Mouse (Mus musculus): ENCODE results near the gene Traf7.

The Traf7 gene

GRCm38 (mm10) chr17:24506332-24507070, 21.2 kb downstream of the Traf7 start:
- no peak for DNase-seq (ENCODE audit: low spot score in 2 of 2)

GRCm38 (mm10) chr17:24505286-24505955, 22.3 kb downstream of the Traf7 start:
- DNase-seq (ENCODE audit: low spot score in 2 of 2), result no peak

DNA sequence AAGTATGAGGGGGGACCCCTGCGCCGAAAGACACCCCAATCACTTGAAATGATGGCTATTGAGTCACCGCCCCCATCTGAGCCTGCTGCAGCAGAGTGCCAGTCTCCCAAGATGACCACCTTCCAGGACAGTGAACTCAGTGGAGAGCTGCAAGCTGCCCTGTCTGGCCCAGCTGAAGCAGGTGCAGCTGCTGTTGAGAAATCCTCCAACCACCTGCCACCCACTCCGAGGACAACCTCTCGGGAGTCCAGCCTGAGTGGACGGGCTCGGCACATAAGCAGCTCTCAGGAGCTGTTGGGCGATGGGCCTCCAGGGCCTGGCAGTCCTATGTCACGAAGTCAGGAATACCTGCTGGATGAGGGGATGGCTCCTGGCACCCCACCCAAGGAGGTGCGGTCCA, 23.7 kb downstream of the Traf7 start:
- no peak for DNase-seq (ENCODE audit: low spot score in 2 of 2)

DNA sequence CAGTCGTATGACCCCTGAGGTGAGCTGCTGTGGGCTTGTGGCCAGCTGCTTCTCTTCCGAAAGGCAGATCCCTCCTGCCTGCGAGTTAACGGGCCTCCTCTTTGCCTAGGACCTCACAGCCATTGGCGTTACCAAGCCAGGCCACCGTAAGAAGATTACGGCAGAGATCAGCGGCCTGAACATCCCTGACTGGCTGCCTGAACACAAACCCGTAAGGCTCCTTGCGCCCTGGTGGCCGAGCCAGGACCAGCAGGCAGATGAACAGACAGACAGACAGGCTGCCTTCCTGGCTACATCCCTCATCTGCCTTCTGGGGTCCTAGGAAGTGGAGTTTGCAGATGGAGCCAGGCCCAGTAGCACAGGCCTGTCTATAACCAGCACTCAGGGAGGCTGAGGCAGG, 25.5 kb downstream of the Traf7 start:
- no peak for DNase-seq (ENCODE audit: low spot score in 2 of 2)

DNA sequence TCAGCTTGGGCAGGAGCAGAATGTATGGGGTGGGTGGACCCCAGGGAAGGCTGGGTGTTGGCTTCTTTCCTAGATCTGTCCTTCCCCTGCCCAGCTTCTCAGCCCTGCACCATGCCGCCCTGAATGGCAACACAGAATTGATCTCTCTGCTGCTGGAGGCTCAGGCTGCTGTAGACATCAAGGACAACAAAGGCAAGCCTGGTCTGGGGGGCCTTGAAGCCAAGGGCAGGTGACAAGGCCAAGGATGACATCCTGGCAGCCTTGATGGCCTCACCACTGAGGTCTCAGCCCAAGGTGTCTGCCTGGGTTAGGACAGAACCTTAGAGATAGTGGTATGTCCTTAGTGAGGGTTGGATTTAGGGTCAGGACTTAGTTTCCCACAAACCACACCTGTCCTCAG, 31.7 kb downstream of the Traf7 start:
- no peak for DNase-seq (ENCODE audit: low spot score in 2 of 2)

- DNase-seq (ENCODE audit: low spot score in 2 of 2), result no peak
These were observed 32.3 kb downstream of the Traf7 start for GRCm38 (mm10) chr17:24495443-24495842.

GRCm38 (mm10) chr17:24494627-24495335, 33.0 kb downstream of the Traf7 start:
- DNase-seq (ENCODE audit: low spot score in 2 of 2), result peak in 1 of 2 experiments; percentile 57

DNA sequence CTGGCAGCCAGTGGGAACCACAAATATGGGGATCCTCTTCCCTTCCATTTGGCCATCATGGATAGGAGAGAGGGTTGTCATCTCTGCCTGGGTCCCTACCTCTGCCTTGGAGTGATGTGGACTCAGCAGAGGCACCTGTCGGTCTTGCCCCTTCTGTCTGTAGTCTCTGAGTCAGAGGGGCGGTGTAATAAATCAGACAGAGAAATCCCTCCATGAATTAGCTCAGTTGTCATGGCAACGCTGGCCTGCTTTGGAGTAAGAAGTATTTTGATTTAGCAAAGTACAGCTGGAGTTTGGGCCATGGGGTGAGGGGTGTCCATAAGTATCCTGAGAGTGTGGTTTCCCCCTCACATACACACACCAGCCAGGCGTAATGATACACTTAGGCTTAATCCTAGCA, 37.3 kb downstream of the Traf7 start:
- no peak for DNase-seq (ENCODE audit: low spot score in 2 of 2)

DNA sequence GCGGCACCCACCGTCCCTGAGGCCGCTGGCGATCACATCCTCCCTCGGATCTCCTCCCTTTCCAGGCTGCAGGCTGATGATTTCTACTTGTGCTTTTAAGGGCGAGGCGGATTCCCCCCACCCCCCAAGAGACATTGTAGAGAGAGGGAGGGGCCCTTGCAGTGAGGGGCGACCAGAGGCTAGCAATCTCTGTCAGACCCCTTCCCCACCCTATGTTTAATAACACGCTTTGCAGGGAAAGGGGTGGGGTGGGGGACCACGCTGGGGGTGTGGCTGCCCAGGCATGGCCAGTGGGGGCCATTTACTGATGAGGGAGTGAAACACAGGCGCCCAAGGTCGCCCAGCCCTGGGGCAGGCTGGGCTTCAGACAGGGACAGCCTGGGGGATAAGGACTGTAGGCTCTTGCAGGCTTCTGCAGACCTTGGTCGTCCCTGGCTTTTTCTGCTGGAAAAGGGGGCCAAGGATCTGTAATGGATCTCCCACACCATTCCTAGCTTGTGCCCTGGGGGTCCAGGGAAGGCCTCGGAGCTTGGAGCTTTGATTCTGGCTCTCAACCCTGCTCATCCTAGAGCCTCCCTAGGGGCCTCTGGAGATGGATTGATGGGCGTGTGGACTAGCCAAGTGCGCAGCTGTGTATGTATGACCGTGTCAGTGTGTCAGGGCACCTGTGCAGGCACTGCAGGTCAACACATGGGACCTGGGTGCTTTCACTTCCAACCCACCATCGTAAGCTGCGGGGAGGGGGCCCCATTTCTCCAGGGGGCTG, 38.3 kb downstream of the Traf7 start:
- no peak for DNase-seq (ENCODE audit: low spot score in 2 of 2)

DNA sequence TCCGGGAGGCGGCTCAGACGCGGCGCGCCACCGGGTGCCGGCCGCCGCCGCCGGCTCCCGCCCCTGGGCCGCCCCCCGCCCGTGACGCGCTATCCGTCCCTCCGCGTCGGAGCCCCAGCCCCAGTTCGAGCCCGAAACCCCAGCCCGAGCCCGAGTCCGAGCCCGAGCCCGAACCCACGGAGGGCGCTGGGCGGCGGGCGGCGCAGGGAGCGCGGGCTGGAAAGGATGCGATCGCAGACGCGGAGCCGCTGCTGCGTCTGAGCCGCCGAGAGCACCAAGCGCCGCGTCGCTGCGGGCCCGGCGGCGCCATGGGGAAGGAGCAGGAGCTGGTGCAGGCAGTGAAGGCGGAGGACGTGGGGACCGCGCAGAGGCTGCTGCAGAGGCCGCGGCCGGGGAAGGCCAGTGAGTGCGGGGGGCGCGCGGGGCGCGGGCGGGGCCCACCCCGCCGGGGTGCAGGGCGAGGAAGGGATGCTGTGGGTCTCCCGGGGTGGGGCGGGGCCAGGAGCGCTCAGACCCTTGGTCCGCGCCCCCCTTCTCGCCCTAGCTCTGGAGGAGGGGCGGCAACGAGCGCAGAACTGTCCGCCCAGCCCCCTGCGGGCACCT, 39.0 kb downstream of the Traf7 start:
- DNase-seq (ENCODE audit: low spot score in 2 of 2), result peak in 1 of 2 experiments; percentile 29

GRCm38 (mm10) chr17:24488186-24488661, 39.5 kb downstream of the Traf7 start, which contains the start of gene Caskin1:
Gene Caskin1, plus strand, starts transcription at chr17:24488601.
- DNase-seq (ENCODE audit: low spot score in 2 of 2), result no peak

GRCm38 (mm10) chr17:24485090-24485860, 42.5 kb downstream of the Traf7 start:
- DNase-seq (ENCODE audit: low spot score in 2 of 2), result peak; percentile 20 to 36

DNA sequence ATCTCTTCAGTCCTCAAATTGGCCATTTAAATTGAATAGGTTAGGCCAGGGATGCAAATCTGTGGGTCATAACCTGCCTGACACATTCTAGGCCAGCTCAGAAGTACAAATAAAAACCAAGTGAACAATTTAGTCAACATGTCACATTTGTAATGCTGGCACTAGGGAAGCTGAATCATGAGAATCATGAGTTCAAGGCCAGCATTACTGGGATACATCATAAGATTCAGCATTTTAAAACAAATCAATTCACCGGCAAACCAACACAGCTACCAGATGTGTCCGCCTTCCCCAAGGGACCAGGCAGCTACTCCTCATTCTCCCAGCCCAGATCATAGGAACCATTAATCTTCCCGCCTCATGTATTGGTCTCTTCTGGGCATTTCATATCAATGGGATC, 44.2 kb downstream of the Traf7 start:
- no peak for DNase-seq (ENCODE audit: low spot score in 2 of 2)

DNA sequence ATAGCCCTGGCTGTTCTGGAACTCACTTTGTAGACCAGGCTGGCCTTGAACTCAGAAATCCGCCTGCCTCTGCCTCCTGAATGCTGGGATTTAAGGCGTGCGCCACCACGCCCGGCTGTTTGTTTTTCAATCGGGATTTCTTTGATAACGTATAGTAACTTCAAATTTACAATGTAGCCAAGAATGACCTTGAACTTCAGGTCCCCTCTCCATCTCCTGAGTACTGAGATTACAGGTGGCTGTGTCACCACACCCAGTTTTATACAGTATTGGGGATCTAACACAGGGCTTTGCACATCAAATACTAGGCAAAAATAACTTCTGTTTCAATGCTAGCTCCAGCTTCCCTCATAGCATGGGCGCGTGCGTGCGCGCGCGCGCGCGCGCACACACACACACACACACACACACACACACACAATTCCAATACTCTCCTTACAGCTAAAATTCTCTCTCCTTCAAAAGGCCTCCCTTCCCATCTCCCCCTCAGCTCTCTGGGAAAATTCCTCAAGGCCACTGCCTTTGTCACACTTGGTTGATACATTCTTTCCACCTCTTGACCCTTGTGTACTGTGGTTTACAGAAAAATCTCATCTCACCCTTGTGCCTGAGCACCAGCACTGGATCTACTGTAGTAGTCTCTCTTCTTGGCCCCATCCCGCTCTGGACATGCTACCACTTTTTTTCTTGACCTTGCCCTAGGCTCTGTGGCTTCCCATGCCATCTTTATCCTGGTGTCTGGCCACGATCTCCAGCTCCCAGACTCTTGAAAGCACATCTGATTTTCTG, 46.5 kb downstream of the Traf7 start:
- no peak for DNase-seq (ENCODE audit: low spot score in 2 of 2)

GRCm38 (mm10) chr17:24480201-24480826, 47.4 kb downstream of the Traf7 start:
- DNase-seq (ENCODE audit: low spot score in 2 of 2), result no peak

DNA sequence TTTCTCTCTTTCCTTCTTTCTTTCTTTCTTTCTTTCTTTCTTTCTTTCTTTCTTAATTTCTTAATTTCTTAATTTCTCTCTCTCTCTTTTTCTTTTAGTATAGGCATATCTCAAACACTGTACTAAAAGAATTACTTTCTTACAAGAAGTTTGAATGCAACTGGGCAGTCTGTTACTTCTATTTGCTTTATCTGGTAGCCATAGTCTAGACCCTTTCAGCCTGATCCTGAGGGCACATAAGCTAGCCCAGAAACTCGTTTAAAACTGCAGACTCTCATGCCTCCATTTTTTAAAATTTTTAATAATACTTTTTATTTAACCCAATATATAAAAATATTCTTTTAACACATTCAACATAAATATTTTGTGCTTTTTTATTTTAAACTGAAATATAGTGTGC, 48.3 kb downstream of the Traf7 start:
- no peak for DNase-seq (ENCODE audit: low spot score in 2 of 2)

DNA sequence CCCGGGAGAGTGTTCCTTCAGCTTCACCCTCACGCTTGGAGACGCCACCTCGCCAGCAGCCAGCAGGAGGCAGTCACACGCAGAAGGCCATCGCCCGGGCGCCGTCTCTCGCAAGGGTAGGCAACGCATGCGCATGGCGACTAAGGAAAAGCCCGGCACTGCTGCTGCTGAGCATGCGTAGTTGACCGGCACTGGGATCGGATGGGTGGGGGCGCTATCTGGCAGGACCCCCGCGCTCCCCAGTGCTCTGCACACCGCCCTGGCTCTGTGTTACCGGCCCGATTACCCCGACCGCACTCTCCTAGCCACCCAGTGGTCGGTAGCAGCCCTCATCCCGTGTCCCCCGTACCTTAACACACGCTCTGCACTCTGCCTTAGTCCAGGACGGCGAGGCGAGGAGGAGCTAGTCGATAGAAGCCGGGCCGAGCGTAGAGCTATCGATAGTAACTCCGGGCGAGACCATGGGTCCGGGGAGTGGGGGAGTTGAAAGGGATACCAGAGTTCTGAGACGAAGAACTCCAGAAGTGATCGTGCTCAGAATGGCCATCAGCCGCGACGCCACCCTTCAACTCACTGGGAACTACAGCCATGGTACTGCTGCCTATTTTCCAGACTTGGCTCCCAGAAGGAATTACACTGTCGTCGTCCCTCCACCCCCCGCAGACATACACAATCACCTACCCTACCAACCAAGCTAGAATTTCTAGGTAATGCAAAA, 48.9 kb downstream of the Traf7 start, which contains the start of gene Mlst8:
Gene Mlst8, minus strand, starts transcription at position 416 of the 718 bp plus-strand sequence.
- peak; percentile 92 to 98 for DNase-seq (ENCODE audit: low spot score in 2 of 2)

DNA sequence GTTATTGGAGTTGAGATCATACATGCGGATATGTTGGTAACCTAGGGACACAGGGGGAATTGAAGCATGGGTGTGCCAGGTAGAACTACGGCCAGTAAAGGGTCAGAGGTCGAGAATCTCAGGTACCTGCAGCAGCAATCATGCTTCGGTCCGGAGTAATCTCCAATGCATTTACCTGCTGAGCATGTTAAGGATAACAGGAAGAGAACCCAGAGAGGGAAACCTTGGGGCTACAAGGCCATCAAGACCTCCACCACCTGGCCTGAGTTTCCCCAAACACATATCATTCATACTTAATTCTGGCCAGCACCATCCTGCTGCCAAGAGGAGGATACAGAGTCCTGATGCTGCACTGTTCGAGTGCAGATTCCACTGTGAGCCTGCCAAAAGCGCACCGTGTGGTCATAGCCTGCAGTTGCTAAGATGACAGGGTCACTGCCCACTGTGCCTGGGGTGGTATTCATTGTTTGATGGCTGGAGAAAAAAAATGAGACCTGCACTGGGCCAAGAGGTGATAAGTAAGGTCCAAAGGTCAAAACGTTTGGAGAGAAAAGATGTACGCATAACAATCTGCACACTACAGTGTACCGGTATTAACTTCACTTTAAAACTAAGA, 49.6 kb downstream of the Traf7 start:
- no peak for DNase-seq (ENCODE audit: low spot score in 2 of 2)

Data from thymus, postnatal 10 days (tissue).